7 mouse cellular contexts compared by ENCODE assay signal in the genomic region with DNA sequence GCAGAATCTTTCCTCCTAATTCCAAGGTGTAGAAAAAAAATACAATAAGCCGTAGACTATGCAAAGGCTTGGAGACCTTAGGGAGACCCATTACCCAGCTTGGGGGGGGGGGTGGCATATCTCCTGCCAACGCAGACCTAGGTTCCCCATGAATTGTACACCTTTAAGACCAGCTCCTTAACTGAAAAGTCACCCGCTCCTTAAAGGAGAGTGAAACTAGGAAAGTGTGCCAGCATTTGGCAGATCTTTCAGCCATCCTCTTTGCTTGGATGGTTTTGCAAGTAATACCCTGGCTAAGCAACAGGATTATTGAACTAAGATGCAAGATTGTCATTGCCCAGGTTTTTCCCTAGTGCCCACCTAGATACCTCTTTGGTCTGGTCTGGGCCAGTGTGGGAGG. TPM values are rescaled to one million over a fixed set of nuclear protein-coding genes. Genes with fewer than 3 reads are reported as not detected.
A peak's percentile ranks its signal among the peaks of the same experiment; 100 is the strongest.
DNase-seq lines count a peak whose midpoint lies in the region; ATAC-seq and TF ChIP-seq lines count a peak whose summit lies in the region.

No protein-coding gene starts in this region.

- 66% methylated on average over 3 of the region's 3 CpGs for WGBS in forebrain, embryonic 10.5 days
- 78% methylated on average over 3 of the region's 3 CpGs for whole genome bisulfite sequencing in intestine, embryonic 14.5 days
- 70% methylated on average over 3 of the region's 3 CpGs for WGBS in neural tube, embryonic 13.5 days

- H3K4me1 ChIP-seq in forebrain, embryonic 10.5 days: peaks cover 24% of the 10 kb centered on the region
- peaks cover 10% of the 10 kb centered on the region for H3K4me1 ChIP-seq in intestine, embryonic 14.5 days (replicated peaks; ENCODE audit: control insufficient read depth, insufficient read depth, low read length)
- H3K4me1 ChIP-seq in neural tube, embryonic 13.5 days (replicated peaks): peaks cover 14% of the 10 kb centered on the region

- H3K4me2 ChIP-seq in intestine, embryonic 14.5 days (ENCODE audit: low read length): peak overlapping the region; percentile 71
- H3K4me2 ChIP-seq in neural tube, embryonic 13.5 days: peak overlapping the region; percentile 63

- no peaks in the 10 kb centered on the region for H3K9me3 ChIP-seq in forebrain, embryonic 10.5 days
- H3K9me3 ChIP-seq in intestine, embryonic 14.5 days (ENCODE audit: control insufficient read depth, low read length): no peaks in the 10 kb centered on the region
- H3K9me3 ChIP-seq in neural tube, embryonic 13.5 days: no peaks in the 10 kb centered on the region

- peak overlapping the region; percentile 77 for H3K4me3 ChIP-seq in layer of hippocampus, adult 2 months
- peak overlapping the region; percentile 67 for H3K4me3 ChIP-seq in forebrain, embryonic 10.5 days
- H3K4me3 ChIP-seq in intestine, embryonic 14.5 days (ENCODE audit: low read depth, low read length): peak overlapping the region; percentile 53
- H3K4me3 ChIP-seq in neural tube, embryonic 13.5 days: peak overlapping the region; percentile 58

- ATAC-seq in intestine, embryonic 14.5 days (replicated peaks; ENCODE audit: low FRiP score, low TSS enrichment, low read depth): no peak
- ATAC-seq in neural tube, embryonic 13.5 days (ENCODE audit: low read depth): peak; percentile 25

- peak overlapping the region; percentile 96 for H3K27ac ChIP-seq in layer of hippocampus, adult 2 months
- peak overlapping the region; percentile 98 for H3K27ac ChIP-seq in forebrain, embryonic 10.5 days
- H3K27ac ChIP-seq in intestine, embryonic 14.5 days (ENCODE audit: low read depth): 0 out of 2 replicates have a peak overlapping the region, but pooled peaks have one; percentile 29
- peak overlapping the region; percentile 89 for H3K27ac ChIP-seq in neural tube, embryonic 13.5 days (replicated peaks)

- DNase-seq in layer of hippocampus, adult 2 months (ENCODE audit: low spot score in 2 of 2): no peak
- no peak for DNase-seq in layer of hippocampus, postnatal 10 days (ENCODE audit: low spot score in 2 of 2)
- DNase-seq in forebrain, embryonic 10.5 days (ENCODE audit: extremely low spot score, low spot score): no peak
- peak; percentile 46 for DNase-seq in intestine, embryonic 14.5 days (ENCODE audit: low spot score)
- DNase-seq in layer of hippocampus, postnatal 14 days (ENCODE audit: low spot score in 2 of 2): no peak
- DNase-seq in lung, postnatal 14 days: no peak

- H3K9ac ChIP-seq in intestine, embryonic 14.5 days (ENCODE audit: low read length): peak overlapping the region; percentile 49
- peak overlapping the region; percentile 69 for H3K9ac ChIP-seq in neural tube, embryonic 13.5 days

- no peaks in the 10 kb centered on the region for H3K27me3 ChIP-seq in forebrain, embryonic 10.5 days (ENCODE audit: poor library complexity, severe bottlenecking)
- no peaks in the 10 kb centered on the region for H3K27me3 ChIP-seq in intestine, embryonic 14.5 days (replicated peaks; ENCODE audit: control insufficient read depth, insufficient read depth, low read length)
- H3K27me3 ChIP-seq in neural tube, embryonic 13.5 days: no peaks in the 10 kb centered on the region

- TF ChIP-seq CTCF in layer of hippocampus, adult 2 months (conservative IDR thresholded peaks at IDR 0.05): no peak

- H3K36me3 ChIP-seq in forebrain, embryonic 10.5 days (replicated peaks): no peaks in the 10 kb centered on the region
- H3K36me3 ChIP-seq in intestine, embryonic 14.5 days (ENCODE audit: control insufficient read depth, insufficient read depth, low read length): no peaks in the 10 kb centered on the region
- no peaks in the 10 kb centered on the region for H3K36me3 ChIP-seq in neural tube, embryonic 13.5 days

RNA-seq across cellular contexts. Expression of gene Stk32c, which starts 0.6 kb away (rescaled TPM):
- total RNA-seq in layer of hippocampus, adult 2 months (2021): 100 to 1,000 TPM; 102 to 105 TPM
- 10 to 100 TPM; 57.8 to 65.0 TPM for total RNA-seq in layer of hippocampus, postnatal 10 days (2021)
- 0.21 and 0.30 TPM in 2 replicates for polyA plus RNA-seq in forebrain, embryonic 10.5 days (2016; fragmentation: Nextera tagmentation; extraction: Ambion mirVana)
- 0.12 and 0.15 TPM in 2 replicates for polyA plus RNA-seq in intestine, embryonic 14.5 days (2014; fragmentation: Nextera tagmentation; extraction: Ambion mirVana)
- polyA plus RNA-seq in neural tube, embryonic 13.5 days (2015; fragmentation: Nextera tagmentation; extraction: Ambion mirVana): 0.87 and 1.4 TPM in 2 replicates
- total RNA-seq in layer of hippocampus, postnatal 14 days (2021): 10 to 100 TPM; 57.3 to 60.2 TPM

RNA-seq across cellular contexts. Expression of gene Lrrc27, which starts 1.0 kb away (rescaled TPM):
- total RNA-seq in layer of hippocampus, adult 2 months (2021): 1 to 10 TPM; 6.8 to 6.9 TPM
- 1 to 10 TPM; 4.3 TPM for total RNA-seq in layer of hippocampus, postnatal 10 days (2021)
- polyA plus RNA-seq in forebrain, embryonic 10.5 days (2016; fragmentation: Nextera tagmentation; extraction: Ambion mirVana): 5.1 and 7.1 TPM in 2 replicates
- 4.7 and 4.9 TPM in 2 replicates for polyA plus RNA-seq in intestine, embryonic 14.5 days (2014; fragmentation: Nextera tagmentation; extraction: Ambion mirVana)
- polyA plus RNA-seq in neural tube, embryonic 13.5 days (2015; fragmentation: Nextera tagmentation; extraction: Ambion mirVana): 5.2 and 5.4 TPM in 2 replicates
- 1 to 10 TPM; 5.8 to 7.6 TPM for total RNA-seq in layer of hippocampus, postnatal 14 days (2021)

RNA-seq across cellular contexts. Expression of gene Pwwp2b, which starts 34.5 kb away (rescaled TPM):
- 10 to 100 TPM; 35.0 to 37.6 TPM for total RNA-seq in layer of hippocampus, adult 2 months (2021)
- total RNA-seq in layer of hippocampus, postnatal 10 days (2021): 10 to 100 TPM; 20.9 to 23.3 TPM
- polyA plus RNA-seq in forebrain, embryonic 10.5 days (2016; fragmentation: Nextera tagmentation; extraction: Ambion mirVana): 3.7 and 3.8 TPM in 2 replicates
- polyA plus RNA-seq in intestine, embryonic 14.5 days (2014; fragmentation: Nextera tagmentation; extraction: Ambion mirVana): 15.9 and 17.3 TPM in 2 replicates
- polyA plus RNA-seq in neural tube, embryonic 13.5 days (2015; fragmentation: Nextera tagmentation; extraction: Ambion mirVana): 5.5 and 6.6 TPM in 2 replicates
- total RNA-seq in layer of hippocampus, postnatal 14 days (2021): 10 to 100 TPM; 27.6 to 30.4 TPM

Comparison
In these comparisons a context has a peak if more than half of its experiments do, and no peak if none do; other contexts are left out.
1. H3K27ac ChIP-seq: peak in every context shown above with its lines; median percentile 98 in forebrain, embryonic 10.5 days; 96 in layer of hippocampus, adult 2 months; 89 in neural tube, embryonic 13.5 days; 29 in intestine, embryonic 14.5 days.